Mouse (Mus musculus) kidney, adult 11 months (tissue): ENCODE data around the gene Lzic.
A peak's percentile ranks its signal among the peaks of the same experiment; 100 is the strongest.

ENCODE experiments used
- DNase-seq: peaks from one replicate; pipeline ENCODE4 v3.0.0; 2022

The Lzic gene

GRCm38 (mm10) chr4:149529691-149530090 is 44.7 kb downstream of the Lzic start:
- no peak for DNase-seq

GRCm38 (mm10) chr4:149539441-149539840 is 54.4 kb downstream of the Lzic start:
- no peak for DNase-seq

DNA sequence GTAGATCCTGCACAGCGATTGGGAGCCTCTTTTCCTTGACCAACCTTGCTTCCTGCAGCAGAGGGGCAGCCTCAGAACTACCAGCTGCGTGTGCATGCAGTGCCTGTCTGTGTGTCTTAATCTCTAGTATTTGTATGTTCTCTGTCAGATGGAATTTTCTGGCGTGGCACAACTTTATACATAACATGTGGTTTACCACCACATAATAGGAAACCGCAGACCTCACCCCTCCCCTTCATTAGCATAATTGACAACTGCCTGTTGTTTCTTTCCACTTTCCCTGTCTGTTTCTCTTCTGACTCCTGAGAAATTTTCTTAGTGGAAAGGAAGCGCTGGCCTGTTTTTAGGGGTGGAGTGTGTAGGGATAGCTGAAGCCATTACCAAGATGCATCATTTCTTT is 56.9 kb downstream of the Lzic start:
- no peak for DNase-seq

GRCm38 (mm10) chr4:149542431-149542830 is 57.4 kb downstream of the Lzic start:
- no peak for DNase-seq

DNA sequence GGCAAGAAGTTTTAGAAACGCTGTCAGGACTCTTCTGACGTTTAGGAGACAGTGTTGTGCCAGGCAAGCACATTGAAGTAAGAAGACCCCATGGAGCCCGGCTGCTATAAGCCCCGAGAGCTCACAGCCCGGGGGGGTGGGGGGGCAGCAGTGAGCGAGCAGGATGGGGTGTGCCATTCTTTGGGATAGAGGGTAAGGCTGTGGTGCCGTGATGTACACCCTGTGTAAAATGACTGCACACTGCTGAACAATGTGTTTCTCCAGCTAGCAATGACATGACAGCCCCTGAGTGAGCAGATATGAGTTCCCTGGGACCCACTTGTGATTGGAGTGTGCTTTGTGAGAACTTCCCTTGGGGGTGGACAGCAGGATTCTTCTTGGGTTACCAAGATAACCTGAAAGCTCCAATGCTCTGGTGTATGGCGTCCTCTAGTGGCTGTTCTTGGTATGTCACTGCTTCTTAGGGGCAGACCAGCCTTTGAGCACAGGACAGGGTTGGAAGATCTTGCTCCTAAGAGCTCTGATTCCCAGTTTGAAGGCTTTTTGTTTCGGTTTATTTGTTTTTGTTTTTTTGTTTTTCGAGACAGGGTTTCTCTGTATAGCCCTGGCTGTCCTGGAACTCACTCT is 58.0 kb downstream of the Lzic start:
- DNase-seq = peak; percentile 63

DNA sequence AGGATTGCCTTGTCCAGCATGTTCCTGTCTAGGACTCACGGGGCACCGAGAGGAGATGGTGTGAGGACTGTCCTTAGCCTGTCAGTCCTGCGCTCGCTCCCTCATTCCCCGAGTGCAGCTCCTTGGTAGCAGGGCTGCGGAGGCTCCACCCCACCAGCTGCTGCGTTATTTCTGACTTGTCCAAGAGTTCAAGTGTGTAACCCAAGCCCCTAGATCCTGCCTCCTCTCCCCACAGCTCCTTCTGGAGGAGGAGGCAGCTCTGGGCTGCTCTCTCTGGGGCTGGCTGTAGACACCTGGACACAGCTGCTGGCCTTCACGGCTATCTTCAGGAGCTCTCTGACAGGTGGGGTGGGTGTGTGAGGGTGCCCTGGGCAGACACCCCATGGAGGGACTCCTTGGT is 59.9 kb downstream of the Lzic start:
- no peak for DNase-seq
